Mouse (Mus musculus) limb, embryonic 14.5 days (tissue): ENCODE results near the gene Mzt1. TPM values are rescaled to one million over a fixed set of nuclear protein-coding genes. Genes with fewer than 3 reads are reported as not detected.

Experiments used
- ATAC-seq: fragments of 200-750 bp; cut with Nextera tagmentation; 2 replicates; pipeline ENCODE4 v1.8.0; 2017; ENCODE audit warnings: low read depth, moderate number of reproducible peaks, moderate TSS enrichment; ENCODE audit not compliant: low FRiP score
- DNase-seq: peaks from one replicate; pipeline ENCODE4 v3.0.0-alpha.2; 2015; ENCODE audit warnings: low spot score
- H3K27ac ChIP-seq: fragments of 300-500 bp; sonication (generic); replicated peaks from 2 replicates; pipeline ENCODE4 v1.5.1; 2014; ENCODE audit warnings: low read depth, mild to moderate bottlenecking, low read length, moderate library complexity, mixed read lengths
- H3K27me3 ChIP-seq: fragments of 300-500 bp; sonication (generic); 2 replicates; pipeline ENCODE4 v1.6.1; 2014; ENCODE audit warnings: low read length, mixed read lengths; ENCODE audit not compliant: control insufficient read depth, insufficient read depth
- H3K36me3 ChIP-seq: fragments of 300-500 bp; sonication (generic); 2 replicates; pipeline ENCODE4 v1.6.1; 2014; ENCODE audit warnings: mild to moderate bottlenecking, low read length, moderate library complexity, mixed read lengths; ENCODE audit not compliant: control insufficient read depth, insufficient read depth
- H3K4me1 ChIP-seq: fragments of 300-500 bp; sonication (generic); 2 replicates; pipeline ENCODE4 v1.6.1; 2014; ENCODE audit warnings: antibody characterized with exemption, low read length, mixed read lengths; ENCODE audit not compliant: control insufficient read depth, insufficient read depth
- H3K4me2 ChIP-seq: fragments of 300-500 bp; sonication (generic); replicated peaks from 2 replicates; pipeline ENCODE4 v1.6.1; 2014; ENCODE audit warnings: low read depth, mild to moderate bottlenecking, low read length, moderate library complexity; ENCODE audit not compliant: severe bottlenecking
- H3K4me3 ChIP-seq: fragments of 300-500 bp; sonication (generic); replicated peaks from 2 replicates; pipeline ENCODE4 v1.5.1; 2014; ENCODE audit warnings: low read length
- H3K9ac ChIP-seq: fragments of 300-500 bp; sonication (generic); 2 replicates; pipeline ENCODE4 v1.6.1; 2014; ENCODE audit warnings: mild to moderate bottlenecking, low read depth, low read length, moderate library complexity; ENCODE audit not compliant: severe bottlenecking
- H3K9me3 ChIP-seq: fragments of 300-500 bp; sonication (generic); 2 replicates; pipeline ENCODE4 v1.6.1; 2016; ENCODE audit warnings: low read length; ENCODE audit not compliant: control insufficient read depth
- POLR2A ChIP-seq: fragments of 200-500 bp; IDR thresholded peaks from 2 replicates; pipeline ENCODE4 v1.8.0; 2012; ENCODE audit warnings: inconsistent platforms, mild to moderate bottlenecking, moderate library complexity, borderline replicate concordance; ENCODE audit not compliant: insufficient read depth, insufficient read length; ENCODE audit errors: extremely low read depth
- WGBS: fragments of 180-500 bp; shearing (Covaris S2); extraction: QIAGEN DNeasy Blood & Tissue Kit; methylation state at CpG from one replicate; pipeline ENCODE4 v1.1.7; 2014; 5-methylcytosine and 5-hydroxymethylcytosine counted together
- polyA plus RNA-seq, 2 experiments: library from polyadenylated mRNA; depleted of rRNA in 1 of 2; stranded (reverse) in 1 of 2; unstranded in 1 of 2; fragments of >200 nt; fragmentation: Nextera tagmentation in 1 of 2; extraction: Ambion mirVana in 1 of 2; gene quantifications; 2 replicates each; pipeline versions ENCODE4 v1.2.1 to v1.2.3; 2012 to 2014

The Mzt1 gene
- polyA plus RNA-seq, 2 experiments, result 44.3 to 56.0 TPM

DNA sequence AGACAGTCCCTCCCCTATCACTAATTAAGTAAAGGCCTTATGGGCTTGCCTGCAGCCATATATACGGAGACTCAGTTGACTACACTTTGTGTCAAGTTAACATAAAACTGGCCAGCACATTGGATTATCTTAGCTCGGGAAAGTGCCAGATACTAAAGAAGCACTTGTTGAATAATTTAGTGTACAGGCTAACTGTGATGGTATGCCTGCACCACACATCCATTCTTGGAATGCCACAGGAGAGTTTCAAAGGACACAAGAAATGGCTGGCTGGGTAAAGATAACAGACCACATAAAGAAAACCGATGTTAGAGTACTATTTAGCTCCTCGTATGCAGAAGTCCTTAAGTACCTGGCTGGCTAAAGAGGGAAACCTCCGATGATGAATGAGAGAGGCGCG, 27.2 kb downstream of the Mzt1 start:
- Histone ChIP-seq H3K9me3 (no peaks in the 10 kb centered on the region), H3K4me3 (no peak overlapping the region), H3K27ac (no peak overlapping the region), H3K4me1 (no peaks in the 10 kb centered on the region; the same call in 1 of the 2 replicates), H3K4me2 (no peak overlapping the region), H3K36me3 (no peaks in the 10 kb centered on the region), H3K27me3 (no peaks in the 10 kb centered on the region), H3K9ac (no peak overlapping the region)
- DNase-seq (no peak), ATAC-seq (no peak)
- TF ChIP-seq POLR2A, result no peak
- WGBS, result 81% methylated on average over 7 of the region's 7 CpGs

DNA sequence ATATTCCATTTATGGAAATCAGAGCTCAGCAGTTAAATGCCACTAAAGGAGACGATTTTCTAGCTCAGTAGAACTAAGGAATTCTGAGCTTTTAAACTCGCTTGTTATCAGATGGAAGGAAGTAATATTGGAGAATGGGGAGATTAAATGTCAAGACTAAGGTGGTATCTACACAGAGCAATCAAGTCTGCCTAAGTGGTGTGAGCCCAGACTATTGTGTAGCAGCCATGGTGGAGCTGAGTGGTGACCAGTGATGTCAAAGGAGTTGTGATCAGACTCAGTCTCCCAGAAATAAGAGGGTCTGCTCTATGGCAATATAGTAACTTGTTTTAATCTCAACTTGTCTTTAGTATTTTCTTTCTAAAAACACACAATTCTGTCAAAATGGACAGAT, 35.0 kb downstream of the Mzt1 start:
- ATAC-seq (no peak), DNase-seq (no peak)
- Histone ChIP-seq H3K9me3 (no peaks in the 10 kb centered on the region), H3K4me1 (no peaks in the 10 kb centered on the region; the same call in 1 of the 2 replicates), H3K27ac (no peak overlapping the region), H3K27me3 (no peaks in the 10 kb centered on the region), H3K9ac (no peak overlapping the region), H3K4me3 (no peak overlapping the region), H3K36me3 (no peaks in the 10 kb centered on the region), H3K4me2 (no peak overlapping the region)
- TF ChIP-seq POLR2A, result no peak
- 54% methylated on average over 2 of the region's 2 CpGs for WGBS

DNA sequence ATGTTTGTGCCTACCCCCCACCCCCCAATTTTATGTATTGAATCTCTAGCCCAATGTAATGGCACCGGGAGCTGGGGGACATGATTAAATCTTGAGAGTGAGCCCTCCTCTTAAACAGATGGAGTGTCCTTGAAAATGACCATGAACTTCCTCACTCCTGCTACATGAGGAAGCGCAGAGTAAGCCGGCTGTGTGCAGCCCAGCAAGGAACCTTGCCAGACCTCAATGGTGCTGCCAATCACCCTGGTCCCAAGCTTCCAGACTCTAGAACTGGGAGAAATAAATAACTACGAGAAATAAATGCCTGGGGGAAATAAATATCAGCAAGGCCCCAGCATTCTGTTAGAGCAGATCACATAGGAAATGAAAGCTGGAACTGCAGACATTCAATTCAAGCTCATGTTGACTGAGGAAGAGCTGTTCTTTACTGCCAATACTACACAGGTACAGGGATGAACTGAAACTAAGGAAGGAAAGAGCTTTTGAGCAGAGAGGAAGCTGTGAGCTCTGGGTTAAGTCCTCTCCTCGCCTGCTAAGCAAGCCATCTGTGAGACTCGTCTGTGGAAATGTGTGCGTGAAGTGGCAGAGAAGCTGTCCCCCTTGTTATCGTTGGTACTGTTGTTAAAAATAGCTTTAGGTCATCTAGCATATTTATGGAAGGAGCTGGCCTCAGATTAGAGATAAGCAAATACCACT, 35.6 kb downstream of the Mzt1 start:
- Histone ChIP-seq H3K27me3 (no peaks in the 10 kb centered on the region), H3K9ac (no peak overlapping the region), H3K4me2 (no peak overlapping the region), H3K27ac (no peak overlapping the region), H3K4me3 (no peak overlapping the region), H3K4me1 (no peaks in the 10 kb centered on the region; the same call in 1 of the 2 replicates), H3K36me3 (no peaks in the 10 kb centered on the region), H3K9me3 (no peaks in the 10 kb centered on the region)
- no peak for DNase-seq
- TF ChIP-seq POLR2A, result no peak
- ATAC-seq, result no peak
- WGBS, result 59% methylated on average over 8 of the region's 8 CpGs

DNA sequence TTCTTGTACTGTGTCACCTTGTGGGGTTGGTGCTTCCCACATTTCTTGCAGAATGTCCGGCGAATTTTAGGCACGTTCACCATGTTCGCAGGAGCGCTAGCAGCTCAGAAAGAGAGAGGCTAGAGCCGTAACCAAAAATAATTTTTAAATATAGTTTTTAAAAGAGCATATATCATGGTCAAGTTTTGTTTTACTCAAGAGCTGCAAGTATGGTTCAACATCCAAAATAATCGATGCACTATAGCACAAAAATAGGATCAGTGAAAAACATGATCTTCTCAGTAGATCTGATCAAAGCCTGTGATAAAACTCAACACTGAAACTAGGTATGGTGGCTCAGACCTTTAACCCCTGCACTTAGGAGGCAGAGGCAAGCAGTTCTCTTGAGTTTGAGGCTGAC, 51.7 kb downstream of the Mzt1 start, which contains the start of gene Rpl36a-ps1:
TSS of gene Rpl36a-ps1 (minus strand) at position 101 of the 400 bp plus-strand sequence.
- Histone ChIP-seq H3K9me3 (peaks cover 5% of the 10 kb centered on the region; the same call in 1 of the 2 replicates), H3K4me1 (peaks cover 3% of the 10 kb centered on the region), H3K27me3 (no peaks in the 10 kb centered on the region), H3K27ac (no peak within 1 kb of the TSS), H3K4me2 (no peak within 1 kb of the TSS), H3K4me3 (no peak within 1 kb of the TSS), H3K36me3 (no peaks in the 10 kb centered on the region), H3K9ac (no peak within 1 kb of the TSS)
- whole genome bisulfite sequencing, result 98% methylated on average over 7 of the region's 7 CpGs
- DNase-seq (no peak), ATAC-seq (no peak)
- no peak for TF ChIP-seq POLR2A

DNA sequence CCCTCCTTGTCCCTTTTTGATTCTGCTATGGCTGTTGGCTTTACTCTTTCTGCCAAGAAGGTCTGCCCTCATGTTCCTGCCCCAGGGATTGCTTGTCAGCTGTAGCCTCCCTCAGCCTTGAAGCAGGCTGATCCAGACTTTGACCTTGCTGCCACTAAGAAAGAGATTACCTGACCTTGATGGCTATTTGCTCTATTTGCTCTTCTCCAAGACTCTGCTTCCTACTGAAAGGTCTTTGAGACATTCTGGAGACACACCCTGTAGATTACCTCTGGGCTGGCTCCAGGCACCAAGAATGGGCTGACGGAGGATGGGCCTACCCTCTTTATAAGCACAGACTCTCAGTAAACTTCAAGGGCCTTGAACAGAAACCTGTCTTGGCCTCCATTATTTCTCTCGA, 53.5 kb downstream of the Mzt1 start:
- Histone ChIP-seq H3K9ac (no peak overlapping the region), H3K4me2 (no peak overlapping the region), H3K4me3 (no peak overlapping the region), H3K9me3 (peaks cover 5% of the 10 kb centered on the region; the same call in 1 of the 2 replicates), H3K4me1 (peaks cover 3% of the 10 kb centered on the region), H3K27me3 (no peaks in the 10 kb centered on the region), H3K27ac (no peak overlapping the region), H3K36me3 (no peaks in the 10 kb centered on the region)
- TF ChIP-seq POLR2A, result no peak
- WGBS, result 75% methylated on average over 2 of the region's 2 CpGs
- DNase-seq (no peak), ATAC-seq (no peak)
